8 mouse cellular contexts compared by ENCODE assay signal in the genomic region with DNA sequence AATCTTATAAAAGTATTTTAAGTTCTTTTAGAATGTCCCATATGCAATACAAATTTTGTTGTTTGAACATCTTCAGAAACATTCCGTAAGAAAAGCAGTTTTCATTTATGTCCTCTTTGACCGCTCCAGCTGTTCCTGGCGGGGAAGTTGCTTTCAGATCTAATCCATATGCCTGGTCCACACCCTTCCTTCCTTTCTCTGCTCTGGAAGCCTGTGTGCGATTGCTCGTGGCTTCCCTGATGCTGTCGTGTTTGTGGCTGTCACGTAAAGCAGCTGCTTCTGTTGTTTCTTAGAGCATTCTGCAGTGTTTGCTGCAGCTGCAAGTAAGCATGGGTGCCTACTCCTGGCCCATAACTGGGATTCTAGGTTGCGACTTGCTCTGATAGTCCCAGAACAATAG. TPM values are rescaled to one million over a fixed set of nuclear protein-coding genes. Genes with fewer than 3 reads are reported as not detected.
A peak's percentile ranks its signal among the peaks of the same experiment; 100 is the strongest.
DNase-seq lines count a peak whose midpoint lies in the region; ATAC-seq and TF ChIP-seq lines count a peak whose summit lies in the region.
"Had no signal": no experiment of that assay in that cellular context is flagged by ENCODE, and none has a peak within 500 bp of the region (broad histone marks: within the 10 kb centered on the region; RNA-seq: fewer than 3 reads in every experiment).

No protein-coding gene starts in this region.

- peak overlapping the region; percentile 70 for H3K27ac ChIP-seq in embryonic facial prominence, embryonic 14.5 days (replicated peaks; ENCODE audit: low read depth, low read length)
- H3K27ac ChIP-seq in heart, embryonic 13.5 days (replicated peaks) = peak overlapping the region; percentile 71
- H3K27ac ChIP-seq in kidney, postnatal 0 days = peak overlapping the region; percentile 51
- H3K27ac ChIP-seq in lung, postnatal 0 days (ENCODE audit: low read length) = peak overlapping the region; percentile 11; the same call in 1 of the 2 replicates
- H3K27ac ChIP-seq: forebrain, embryonic 12.5 days had no signal

- peaks cover 18% of the 10 kb centered on the region; the same call in 1 of the 2 replicates for H3K36me3 ChIP-seq in embryonic facial prominence, embryonic 14.5 days (ENCODE audit: control insufficient read depth, insufficient read depth, low read length)
- peaks cover 13% of the 10 kb centered on the region for H3K36me3 ChIP-seq in heart, embryonic 13.5 days
- no peaks in the 10 kb centered on the region for H3K36me3 ChIP-seq in kidney, postnatal 0 days (ENCODE audit: insufficient read depth, low read length)
- H3K36me3 ChIP-seq in lung, postnatal 0 days (ENCODE audit: insufficient read depth, low read length) = peaks cover 4% of the 10 kb centered on the region; the same call in 1 of the 2 replicates
- H3K36me3 ChIP-seq: forebrain, embryonic 12.5 days had no signal

- no peaks in the 10 kb centered on the region for H3K27me3 ChIP-seq in embryonic facial prominence, embryonic 14.5 days (replicated peaks; ENCODE audit: control insufficient read depth, insufficient read depth, low read length)
- no peaks in the 10 kb centered on the region for H3K27me3 ChIP-seq in heart, embryonic 13.5 days (replicated peaks)
- no peaks in the 10 kb centered on the region for H3K27me3 ChIP-seq in kidney, postnatal 0 days (ENCODE audit: insufficient read depth, low read length)
- H3K27me3 ChIP-seq in lung, postnatal 0 days (replicated peaks; ENCODE audit: insufficient read depth, low read length) = no peaks in the 10 kb centered on the region
- H3K27me3 ChIP-seq: forebrain, embryonic 12.5 days had no signal

- H3K4me1 ChIP-seq in embryonic facial prominence, embryonic 14.5 days (ENCODE audit: control insufficient read depth, insufficient read depth, low read length) = 0 out of 2 replicates have a peak, but pooled peaks cover 5% of the 10 kb centered on the region
- peaks cover 20% of the 10 kb centered on the region for H3K4me1 ChIP-seq in heart, embryonic 13.5 days
- H3K4me1 ChIP-seq in kidney, postnatal 0 days (replicated peaks; ENCODE audit: insufficient read depth, low read length) = no peaks in the 10 kb centered on the region; the same call in 1 of the 2 replicates
- no peaks in the 10 kb centered on the region for H3K4me1 ChIP-seq in lung, postnatal 0 days (ENCODE audit: insufficient read depth, low read depth, low read length)
- H3K4me1 ChIP-seq: forebrain, embryonic 12.5 days had no signal

- peak; percentile 81 for TF ChIP-seq EP300 in lung, postnatal 0 days (IDR thresholded peaks at IDR 0.05)

- 53% methylated on average over 8 of the region's 8 CpGs for WGBS in embryonic facial prominence, embryonic 14.5 days
- 53% methylated on average over 8 of the region's 8 CpGs for WGBS in heart, embryonic 13.5 days
- WGBS in kidney, postnatal 0 days = 43% methylated on average over 8 of the region's 8 CpGs
- WGBS in lung, postnatal 0 days = 41% methylated on average over 8 of the region's 8 CpGs

- H3K9me3 ChIP-seq in embryonic facial prominence, embryonic 14.5 days (ENCODE audit: control insufficient read depth, low read length) = no peaks in the 10 kb centered on the region
- H3K9me3 ChIP-seq in heart, embryonic 13.5 days = no peaks in the 10 kb centered on the region
- no peaks in the 10 kb centered on the region for H3K9me3 ChIP-seq in kidney, postnatal 0 days (replicated peaks; ENCODE audit: low read length)
- no peaks in the 10 kb centered on the region for H3K9me3 ChIP-seq in lung, postnatal 0 days (ENCODE audit: low read length)
- H3K9me3 ChIP-seq: forebrain, embryonic 12.5 days had no signal

- no peak overlapping the region for H3K4me3 ChIP-seq in embryonic facial prominence, embryonic 14.5 days (ENCODE audit: low read depth, low read length)
- no peak overlapping the region for H3K4me3 ChIP-seq in heart, embryonic 13.5 days
- no peak overlapping the region for H3K4me3 ChIP-seq in kidney, postnatal 0 days (replicated peaks; ENCODE audit: low read depth, low read length)
- H3K4me3 ChIP-seq in lung, postnatal 0 days (ENCODE audit: low read depth, low read length) = no peak overlapping the region
- H3K4me3 ChIP-seq: forebrain, embryonic 12.5 days had no signal

- no peak for TF ChIP-seq CTCF in kidney, postnatal 0 days (IDR thresholded peaks at IDR 0.05; ENCODE audit: low read depth)
- TF ChIP-seq CTCF in lung, postnatal 0 days (IDR thresholded peaks at IDR 0.05) = no peak

- ATAC-seq in embryonic facial prominence, embryonic 14.5 days (ENCODE audit: low read depth) = no peak
- no peak for ATAC-seq in heart, embryonic 13.5 days (ENCODE audit: extremely low read depth, insufficient number of reproducible peaks, low FRiP score, low TSS enrichment)
- no peak for ATAC-seq in kidney, postnatal 0 days (replicated peaks; ENCODE audit: low FRiP score, low read depth)
- ATAC-seq in lung, postnatal 0 days = peak; percentile 92
- ATAC-seq in megakaryocyte progenitor cell, adult 5-6 weeks (replicated peaks; ENCODE audit: poor library complexity) = no peak

- H3K9ac ChIP-seq in embryonic facial prominence, embryonic 14.5 days (ENCODE audit: low read depth, low read length) = no peak overlapping the region
- H3K9ac ChIP-seq in heart, embryonic 13.5 days = peak overlapping the region; percentile 54; the same call in 1 of the 2 replicates
- H3K9ac ChIP-seq in kidney, postnatal 0 days (ENCODE audit: low read depth, low read length) = no peak overlapping the region
- no peak overlapping the region for H3K9ac ChIP-seq in lung, postnatal 0 days (replicated peaks; ENCODE audit: low read depth)
- H3K9ac ChIP-seq: forebrain, embryonic 12.5 days had no signal

- H3K4me2 ChIP-seq in embryonic facial prominence, embryonic 14.5 days (ENCODE audit: low read depth, low read length) = peak overlapping the region; percentile 23
- H3K4me2 ChIP-seq in heart, embryonic 13.5 days = peak overlapping the region; percentile 63
- peak overlapping the region; percentile 16; the same call in 1 of the 2 replicates for H3K4me2 ChIP-seq in kidney, postnatal 0 days (ENCODE audit: low read length)
- H3K4me2 ChIP-seq in lung, postnatal 0 days (replicated peaks; ENCODE audit: low read depth, low read length) = 0 out of 2 replicates have a peak overlapping the region, but pooled peaks have one; percentile 4
- H3K4me2 ChIP-seq: forebrain, embryonic 12.5 days had no signal

- peak; percentile 55 for DNase-seq in embryonic facial prominence, embryonic 14.5 days (ENCODE audit: low spot score)
- DNase-seq in kidney, postnatal 0 days (ENCODE audit: low spot score) = peak; percentile 90
- DNase-seq in lung, postnatal 0 days (ENCODE audit: low spot score) = peak; percentile 86
- DNase-seq in frontal cortex, postnatal 25 days (ENCODE audit: low spot score in 2 of 2) = no peak
- DNase-seq in ovary, postnatal 36 days (ENCODE audit: low spot score) = no peak

RNA-seq across cellular contexts. Expression of a gene that starts 32.4 kb away (rescaled TPM):
- polyA plus RNA-seq in embryonic facial prominence, embryonic 14.5 days (2014; fragmentation: Nextera tagmentation; extraction: Ambion mirVana) = 143 and 163 TPM in 2 replicates
- polyA plus RNA-seq in heart, embryonic 13.5 days (2015; fragmentation: Nextera tagmentation; extraction: Ambion mirVana) = 121 and 139 TPM in 2 replicates
- polyA plus RNA-seq in kidney, postnatal 0 days (2015; fragmentation: Nextera tagmentation; extraction: Ambion mirVana) = 144 and 151 TPM in 2 replicates
- polyA plus RNA-seq in lung, postnatal 0 days (2015; fragmentation: Nextera tagmentation; extraction: Ambion mirVana) = 89.8 and 95.0 TPM in 2 replicates
- total RNA-seq in megakaryocyte progenitor cell, adult 5-6 weeks (2015) = 129 and 130 TPM in 2 replicates
- total RNA-seq in megakaryocyte progenitor cell, adult 5-6 weeks (2017) = 169 and 190 TPM in 2 replicates

RNA-seq across cellular contexts. Expression of a gene that starts 36.6 kb away (rescaled TPM):
- 7.6 and 8.5 TPM in 2 replicates for polyA plus RNA-seq in embryonic facial prominence, embryonic 14.5 days (2014; fragmentation: Nextera tagmentation; extraction: Ambion mirVana)
- polyA plus RNA-seq in heart, embryonic 13.5 days (2015; fragmentation: Nextera tagmentation; extraction: Ambion mirVana) = 3.0 and 3.7 TPM in 2 replicates
- 2.3 and 2.8 TPM in 2 replicates for polyA plus RNA-seq in kidney, postnatal 0 days (2015; fragmentation: Nextera tagmentation; extraction: Ambion mirVana)
- polyA plus RNA-seq in lung, postnatal 0 days (2015; fragmentation: Nextera tagmentation; extraction: Ambion mirVana) = 3.4 and 3.5 TPM in 2 replicates
- 1.1 and 1.4 TPM in 2 replicates for total RNA-seq in megakaryocyte progenitor cell, adult 5-6 weeks (2015)
- total RNA-seq in megakaryocyte progenitor cell, adult 5-6 weeks (2017) = 0.54 and 1.1 TPM in 2 replicates

Comparison
In these comparisons a context has a peak if more than half of its experiments do, and no peak if none do; other contexts are left out.
1. DNase-seq: peak in embryonic facial prominence, embryonic 14.5 days (single experiment), kidney, postnatal 0 days (single experiment) and lung, postnatal 0 days (single experiment); none in frontal cortex, postnatal 25 days (0 of 2) and ovary, postnatal 36 days (single experiment).
2. H3K27ac ChIP-seq: peak in every context shown above with its lines; median percentile 71 in heart, embryonic 13.5 days; 70 in embryonic facial prominence, embryonic 14.5 days; 51 in kidney, postnatal 0 days; 11 in lung, postnatal 0 days.
3. H3K4me2 ChIP-seq: peak in every context shown above with its lines; median percentile 63 in heart, embryonic 13.5 days; 23 in embryonic facial prominence, embryonic 14.5 days; 16 in kidney, postnatal 0 days; 4 in lung, postnatal 0 days.